19 mouse cellular contexts compared by ENCODE assay signal in the genomic region with DNA sequence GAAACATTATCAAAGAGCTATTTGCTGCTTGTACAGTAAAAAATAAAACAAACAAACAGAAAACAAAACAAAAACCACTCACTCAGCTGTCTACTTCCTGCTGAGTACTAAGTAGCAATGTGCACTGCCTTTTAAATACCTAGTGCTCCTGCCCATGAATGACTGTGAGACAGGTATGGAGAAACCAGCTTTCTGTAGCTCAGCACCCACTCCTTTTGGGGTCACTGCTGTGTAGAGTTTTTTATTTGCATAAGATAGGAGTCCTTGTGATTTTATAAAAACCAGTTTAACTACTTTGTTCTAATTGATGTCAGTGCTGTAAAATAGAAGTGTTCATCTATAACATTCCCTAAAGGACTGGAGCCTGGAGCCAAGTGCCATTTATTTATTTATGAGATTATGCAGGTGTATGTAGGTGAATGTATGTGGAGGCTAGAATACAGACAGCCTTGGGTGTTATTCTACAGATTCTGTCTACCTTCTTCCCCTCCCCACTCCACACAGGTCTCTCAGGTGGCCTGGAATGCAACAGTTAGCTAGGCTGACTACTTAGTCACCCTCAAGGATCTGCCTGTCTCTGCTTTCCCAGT.
"Had no signal": no experiment of that assay in that cellular context is flagged by ENCODE, and none has a peak within 500 bp of the region (broad histone marks: within the 10 kb centered on the region; RNA-seq: fewer than 3 reads in every experiment).

No protein-coding gene starts in this region.

- H3K4me1 ChIP-seq: hindbrain, embryonic 15.5 days; kidney, embryonic 15.5 days; midbrain, embryonic 10.5 days; midbrain, embryonic 13.5 days; neural tube, embryonic 13.5 days had no signal

- DNase-seq: kidney, adult 11 months; kidney, adult 8-10 months; kidney, postnatal 10 days; kidney, postnatal 36 days; liver, postnatal 0 days; lung, postnatal 14 days; retina, postnatal 1 day; thymus, adult 2 months; thymus, postnatal 14 days; thymus, postnatal 4 days had no signal

- H3K4me3 ChIP-seq: hindbrain, embryonic 15.5 days; kidney, embryonic 15.5 days; midbrain, embryonic 10.5 days; midbrain, embryonic 13.5 days; myocyte; neural tube, embryonic 13.5 days had no signal

- ATAC-seq: liver, postnatal 0 days; midbrain, embryonic 13.5 days; midbrain, embryonic 16.5 days had no signal

- H3K9me3 ChIP-seq: hindbrain, embryonic 15.5 days; kidney, embryonic 15.5 days; midbrain, embryonic 10.5 days; midbrain, embryonic 13.5 days; neural tube, embryonic 13.5 days had no signal

- H3K27ac ChIP-seq: hindbrain, embryonic 15.5 days; kidney, embryonic 15.5 days; liver, embryonic 14.5 days; macrophage; midbrain, embryonic 10.5 days; midbrain, embryonic 13.5 days; neural tube, embryonic 13.5 days had no signal

- H3K36me3 ChIP-seq: hindbrain, embryonic 15.5 days; kidney, embryonic 15.5 days; midbrain, embryonic 10.5 days; midbrain, embryonic 13.5 days; neural tube, embryonic 13.5 days had no signal

- H3K4me2 ChIP-seq: hindbrain, embryonic 15.5 days; kidney, embryonic 15.5 days; midbrain, embryonic 13.5 days; neural tube, embryonic 13.5 days had no signal

- H3K9ac ChIP-seq: hindbrain, embryonic 15.5 days; kidney, embryonic 15.5 days; liver, embryonic 14.5 days; liver, postnatal 0 days; midbrain, embryonic 13.5 days; neural tube, embryonic 13.5 days had no signal

- H3K27me3 ChIP-seq: hindbrain, embryonic 15.5 days; kidney, embryonic 15.5 days; midbrain, embryonic 13.5 days; neural tube, embryonic 13.5 days had no signal
